Mouse (Mus musculus) lung, embryonic 16.5 days (tissue): ENCODE measurements around the gene Rab39. TPM values are rescaled to one million over a fixed set of nuclear protein-coding genes. Genes with fewer than 3 reads are reported as not detected.
A peak's percentile ranks its signal among the peaks of the same experiment; 100 is the strongest.

Source experiments
- ATAC-seq: fragments of 200-750 bp; cut with Nextera tagmentation; 2 replicates; pipeline ENCODE4 v1.8.0; 2017; ENCODE audit warnings: low read depth, mild to moderate bottlenecking, moderate library complexity
- H3K27ac ChIP-seq: fragments of 300-500 bp; sonication (generic); 2 replicates; pipeline ENCODE4 v1.5.1; 2014; ENCODE audit warnings: mild to moderate bottlenecking, control low read depth, low read length
- H3K27me3 ChIP-seq: fragments of 300-500 bp; sonication (generic); 2 replicates; pipeline ENCODE4 v1.6.1; 2014; ENCODE audit warnings: low read depth, low read length, mixed read lengths; ENCODE audit not compliant: control insufficient read depth, insufficient read depth
- H3K36me3 ChIP-seq: fragments of 300-500 bp; sonication (generic); 2 replicates; pipeline ENCODE4 v1.6.1; 2014; ENCODE audit warnings: low read length; ENCODE audit not compliant: control insufficient read depth, insufficient read depth
- H3K4me1 ChIP-seq: fragments of 300-500 bp; sonication (generic); replicated peaks from 2 replicates; pipeline ENCODE4 v1.6.1; 2014; ENCODE audit warnings: low read length, mixed read lengths; ENCODE audit not compliant: control insufficient read depth, insufficient read depth
- H3K4me2 ChIP-seq: fragments of 300-500 bp; sonication (generic); 2 replicates; pipeline ENCODE4 v1.6.1; 2014; ENCODE audit warnings: low read depth, low read length, control low read depth
- H3K4me3 ChIP-seq: fragments of 300-500 bp; sonication (generic); 2 replicates; pipeline ENCODE4 v1.5.1; 2014; ENCODE audit warnings: mild to moderate bottlenecking, low read length, control low read depth
- H3K9ac ChIP-seq: fragments of 300-500 bp; sonication (generic); 2 replicates; pipeline ENCODE4 v1.6.1; 2014; ENCODE audit warnings: low read length, control low read depth
- H3K9me3 ChIP-seq: fragments of 300-500 bp; sonication (generic); 2 replicates; pipeline ENCODE4 v1.6.1; 2016; ENCODE audit warnings: low read length; ENCODE audit not compliant: control insufficient read depth
- WGBS: fragments of 180-500 bp; shearing (Covaris S2); extraction: QIAGEN DNeasy Blood & Tissue Kit; methylation state at CpG from one replicate; pipeline ENCODE4 v1.1.7; 2014; 5-methylcytosine and 5-hydroxymethylcytosine counted together
- polyA plus RNA-seq: library from polyadenylated mRNA; unstranded; fragments of >200 nt; fragmentation: Nextera tagmentation; extraction: Ambion mirVana; gene quantifications from 2 replicates; pipeline ENCODE4 v1.2.1, GENCODE M21; 2015

Gene Rab39
- polyA plus RNA-seq, result 0.26 and 0.34 TPM in 2 replicates

DNA sequence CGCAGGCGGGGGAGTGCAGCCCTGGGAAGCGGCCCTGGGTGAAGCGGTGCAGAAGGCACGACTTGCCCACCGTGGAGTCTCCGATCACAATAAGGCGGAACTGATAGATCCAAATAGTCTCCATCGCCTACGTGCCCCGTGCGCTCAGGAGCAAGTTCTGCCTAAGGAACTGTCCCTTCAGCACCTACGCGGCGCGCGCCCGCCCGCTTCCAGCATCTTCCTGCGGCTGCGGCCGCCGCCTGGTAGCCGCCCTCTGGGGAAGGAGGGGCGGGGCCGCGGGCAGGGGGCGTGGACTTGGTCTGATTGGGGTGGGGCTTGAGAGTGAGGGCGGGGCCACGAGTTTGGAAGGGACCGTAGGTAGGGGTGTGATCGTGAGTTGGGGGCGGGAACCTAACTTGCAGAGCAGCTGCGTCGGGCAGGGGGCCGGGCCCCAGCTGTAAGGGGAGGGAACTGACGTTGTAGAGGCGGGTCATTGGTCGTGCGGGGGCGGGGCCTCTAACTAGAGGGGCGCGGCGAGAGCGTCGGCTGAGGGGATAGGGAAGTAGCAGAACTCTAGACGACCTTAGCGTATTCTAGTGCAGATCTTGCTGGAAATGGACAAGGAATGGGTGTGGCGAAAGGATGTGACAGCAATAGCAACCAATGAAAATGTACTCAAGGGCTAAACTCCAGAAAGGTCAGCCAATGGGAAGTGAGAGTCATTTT, at the start of gene Rab39:
Rab39 (minus strand) TSS at position 241 of the 705 bp plus-strand sequence.
- peak; percentile 94 for ATAC-seq
- no peaks in the 10 kb centered on the region; the same call in 1 of the 2 replicates for H3K27me3 ChIP-seq
- peak within 1 kb of the TSS; percentile 75 for H3K4me2 ChIP-seq
- H3K36me3 ChIP-seq, result no peaks in the 10 kb centered on the region
- H3K9ac ChIP-seq, result no peak within 1 kb of the TSS
- H3K27ac ChIP-seq, result no peak within 1 kb of the TSS
- WGBS, result under 1% methylated on average over 47 of the region's 49 CpGs
- peak within 1 kb of the TSS; percentile 48 for H3K4me3 ChIP-seq
- H3K4me1 ChIP-seq, result peaks cover 7% of the 10 kb centered on the region
- H3K9me3 ChIP-seq, result no peaks in the 10 kb centered on the region

DNA sequence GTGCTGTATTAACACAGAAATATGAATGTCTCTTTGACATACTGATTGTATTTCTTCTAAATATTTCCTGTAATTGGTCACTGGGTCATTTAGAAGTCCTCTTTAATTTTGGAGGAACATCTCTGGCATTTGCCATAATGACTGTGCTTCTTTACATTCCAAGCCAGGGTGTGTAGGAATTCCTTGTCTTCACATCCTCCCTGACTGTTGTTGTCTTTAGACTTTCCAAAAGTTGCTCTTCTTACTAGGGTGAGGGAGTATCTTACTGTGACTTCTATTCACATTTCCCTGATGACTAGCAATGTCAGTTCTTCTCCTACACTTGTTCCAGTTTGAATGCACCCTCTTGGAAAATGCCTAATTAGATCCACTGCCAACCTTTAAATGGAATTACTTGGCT, 48.8 kb upstream of the Rab39 start:
- Histone ChIP-seq H3K27me3 (no peaks in the 10 kb centered on the region), H3K27ac (no peak overlapping the region), H3K36me3 (no peaks in the 10 kb centered on the region), H3K9ac (no peak overlapping the region), H3K9me3 (no peaks in the 10 kb centered on the region), H3K4me3 (no peak overlapping the region), H3K4me2 (no peak overlapping the region), H3K4me1 (no peaks in the 10 kb centered on the region)
- ATAC-seq, result no peak

DNA sequence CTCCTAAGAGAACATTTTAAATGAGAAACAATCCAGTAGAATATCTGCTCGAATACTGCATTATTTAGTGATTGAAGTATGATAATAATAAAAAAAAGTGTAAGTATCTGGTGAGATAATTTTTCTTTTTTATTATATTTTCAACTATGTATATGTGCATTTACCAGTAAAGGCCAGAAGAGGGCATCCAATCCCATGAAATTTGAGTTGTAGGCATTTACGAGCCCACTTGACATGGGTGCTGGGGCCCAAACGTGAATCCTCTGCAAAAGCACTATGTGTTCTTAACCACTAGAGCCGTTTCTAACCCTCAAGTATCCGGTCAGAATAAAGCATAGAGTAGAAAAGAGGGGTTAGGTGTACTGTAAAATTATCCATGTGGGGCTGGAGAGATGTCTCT, 44.9 kb upstream of the Rab39 start:
- 40% methylated on average over 5 of the region's 5 CpGs for WGBS
- H3K27me3 ChIP-seq, result no peaks in the 10 kb centered on the region
- H3K9ac ChIP-seq, result no peak overlapping the region
- H3K36me3 ChIP-seq, result no peaks in the 10 kb centered on the region
- no peak for ATAC-seq
- no peak overlapping the region for H3K4me3 ChIP-seq
- no peaks in the 10 kb centered on the region for H3K9me3 ChIP-seq
- H3K4me2 ChIP-seq, result no peak overlapping the region
- no peak overlapping the region for H3K27ac ChIP-seq
- no peaks in the 10 kb centered on the region for H3K4me1 ChIP-seq

DNA sequence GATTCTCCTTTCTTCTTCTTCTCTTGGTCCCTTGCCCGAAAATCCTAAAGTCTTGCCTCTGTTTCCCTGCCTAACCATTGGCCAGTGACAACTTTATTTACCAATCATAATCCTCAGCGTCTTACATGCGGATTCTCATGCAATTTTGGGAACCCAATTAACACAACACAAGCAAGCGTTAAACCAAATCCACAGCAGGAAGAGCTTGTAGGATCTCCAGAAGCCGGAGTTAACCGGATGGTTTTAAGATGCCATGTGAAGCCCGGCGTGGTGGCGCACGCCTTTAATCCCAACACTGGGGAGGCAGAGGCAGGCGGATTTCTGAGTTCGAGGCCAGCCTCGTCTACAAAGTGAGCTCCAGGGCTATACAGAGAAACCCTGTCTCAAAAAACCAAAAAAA, 44.4 kb upstream of the Rab39 start:
- H3K4me1 ChIP-seq, result no peaks in the 10 kb centered on the region
- 85% methylated on average over 13 of the region's 13 CpGs for WGBS
- H3K9ac ChIP-seq, result no peak overlapping the region
- H3K36me3 ChIP-seq, result no peaks in the 10 kb centered on the region
- H3K4me3 ChIP-seq, result no peak overlapping the region
- H3K27me3 ChIP-seq, result no peaks in the 10 kb centered on the region
- no peaks in the 10 kb centered on the region for H3K9me3 ChIP-seq
- H3K4me2 ChIP-seq, result no peak overlapping the region
- ATAC-seq, result no peak
- no peak overlapping the region for H3K27ac ChIP-seq

- H3K9ac ChIP-seq, result no peak overlapping the region
- H3K4me1 ChIP-seq, result no peaks in the 10 kb centered on the region
- no peak for ATAC-seq
- no peaks in the 10 kb centered on the region for H3K9me3 ChIP-seq
- H3K27me3 ChIP-seq, result no peaks in the 10 kb centered on the region
- no peak overlapping the region for H3K4me3 ChIP-seq
- H3K27ac ChIP-seq, result no peak overlapping the region
- no peak overlapping the region for H3K4me2 ChIP-seq
- H3K36me3 ChIP-seq, result no peaks in the 10 kb centered on the region
- WGBS, result 31% methylated on average over 3 of the region's 3 CpGs
Observed at GRCm38 (mm10) chr9:53740829-53741404, 34.9 kb upstream of the Rab39 start.

DNA sequence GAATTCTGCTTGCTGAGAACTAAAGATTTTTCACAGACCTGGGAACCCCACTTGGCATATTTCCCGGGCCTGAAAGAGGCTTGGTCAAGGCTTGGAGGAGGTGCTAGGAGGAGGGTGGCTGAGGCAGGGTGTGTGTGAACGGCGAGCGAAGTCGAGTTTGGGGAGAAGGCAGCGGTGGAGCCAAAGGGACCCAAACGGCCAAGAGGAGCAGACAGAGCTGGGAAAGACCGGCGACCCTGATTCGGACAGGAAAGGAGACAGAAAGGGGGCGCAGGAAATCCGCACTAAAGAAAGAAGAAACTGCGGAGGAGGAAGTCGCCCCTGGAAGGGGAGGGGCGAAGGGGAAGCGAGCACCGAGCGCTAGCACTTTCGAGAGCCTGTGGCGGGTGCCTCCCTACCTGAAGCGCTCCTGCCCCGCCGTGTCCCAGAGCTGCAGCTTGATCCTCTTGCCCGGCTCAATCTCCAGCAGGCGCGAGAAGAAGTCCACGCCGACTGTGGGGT, 491 bp downstream of the Rab39 start:
- H3K4me1 ChIP-seq, result peaks cover 7% of the 10 kb centered on the region
- peak; percentile 53 for ATAC-seq
- H3K36me3 ChIP-seq, result no peaks in the 10 kb centered on the region
- no peaks in the 10 kb centered on the region for H3K9me3 ChIP-seq
- WGBS, result under 1% methylated on average over 28 of the region's 28 CpGs
- no peaks in the 10 kb centered on the region; the same call in 1 of the 2 replicates for H3K27me3 ChIP-seq
- peak overlapping the region; percentile 48 for H3K4me3 ChIP-seq
- H3K9ac ChIP-seq, result no peak overlapping the region
- peak overlapping the region; percentile 75 for H3K4me2 ChIP-seq
- no peak overlapping the region for H3K27ac ChIP-seq

- peaks cover 7% of the 10 kb centered on the region for H3K4me1 ChIP-seq
- ATAC-seq, result no peak
- no peak overlapping the region for H3K9ac ChIP-seq
- no peak overlapping the region for H3K4me2 ChIP-seq
- no peak overlapping the region for H3K27ac ChIP-seq
- H3K9me3 ChIP-seq, result no peaks in the 10 kb centered on the region
- no peaks in the 10 kb centered on the region for H3K36me3 ChIP-seq
- H3K27me3 ChIP-seq, result no peaks in the 10 kb centered on the region; the same call in 1 of the 2 replicates
- no peak overlapping the region for H3K4me3 ChIP-seq
- 82% methylated on average over 1 of the region's 1 CpGs for WGBS
Observed at GRCm38 (mm10) chr9:53702991-53703390, 3.0 kb downstream of the Rab39 start.

GRCm38 (mm10) chr9:53700496-53700895, 5.5 kb downstream of the Rab39 start:
- no peak overlapping the region for H3K27ac ChIP-seq
- no peak for ATAC-seq
- H3K4me1 ChIP-seq, result peaks cover 3% of the 10 kb centered on the region
- WGBS, result 45% methylated on average over 4 of the region's 4 CpGs
- H3K4me3 ChIP-seq, result no peak overlapping the region
- H3K27me3 ChIP-seq, result no peaks in the 10 kb centered on the region; the same call in 1 of the 2 replicates
- H3K36me3 ChIP-seq, result no peaks in the 10 kb centered on the region
- no peak overlapping the region for H3K9ac ChIP-seq
- no peak overlapping the region for H3K4me2 ChIP-seq
- 0 out of 2 replicates have a peak, but pooled peaks cover 3% of the 10 kb centered on the region for H3K9me3 ChIP-seq

DNA sequence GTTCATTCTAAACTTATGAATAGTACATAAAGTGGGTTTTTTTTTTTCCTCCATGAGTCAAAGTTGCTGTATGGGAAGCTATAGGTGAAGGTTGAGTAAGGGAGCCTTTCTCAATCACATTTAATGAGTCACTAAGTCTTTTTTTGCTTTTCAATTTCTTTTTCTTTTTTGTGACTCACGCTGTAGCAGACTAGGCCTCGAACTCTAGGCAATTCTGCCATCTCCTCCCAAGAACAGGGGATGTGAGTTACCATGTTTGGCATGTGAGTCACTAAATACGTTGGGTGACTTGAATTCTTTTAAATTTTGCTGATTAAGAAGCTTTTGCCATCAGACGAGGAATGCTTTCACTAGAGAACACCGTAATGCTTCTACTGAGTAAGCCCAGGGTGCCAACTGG, 10.2 kb downstream of the Rab39 start:
- 76% methylated on average over 5 of the region's 5 CpGs for WGBS
- Histone ChIP-seq H3K4me2 (no peak overlapping the region), H3K36me3 (no peaks in the 10 kb centered on the region), H3K9me3 (0 out of 2 replicates have a peak, but pooled peaks cover 3% of the 10 kb centered on the region), H3K4me1 (no peaks in the 10 kb centered on the region), H3K27ac (no peak overlapping the region), H3K9ac (no peak overlapping the region), H3K27me3 (no peaks in the 10 kb centered on the region), H3K4me3 (no peak overlapping the region)
- ATAC-seq, result no peak
